Mouse (Mus musculus) v-Abl transformed pro-B cells (cell line): Measurements from ENCODE around the gene Magt1.

ENCODE experiments used
- in situ Hi-C, 2 experiments: fragments of 400-800 bp; cut with MboI; formaldehyde crosslinking; loops; one replicate each; pipeline ENCODE4 v1.15.1; 2025; ENCODE audit not compliant: unreplicated experiment in 2 of 2

Gene Magt1

DNA sequence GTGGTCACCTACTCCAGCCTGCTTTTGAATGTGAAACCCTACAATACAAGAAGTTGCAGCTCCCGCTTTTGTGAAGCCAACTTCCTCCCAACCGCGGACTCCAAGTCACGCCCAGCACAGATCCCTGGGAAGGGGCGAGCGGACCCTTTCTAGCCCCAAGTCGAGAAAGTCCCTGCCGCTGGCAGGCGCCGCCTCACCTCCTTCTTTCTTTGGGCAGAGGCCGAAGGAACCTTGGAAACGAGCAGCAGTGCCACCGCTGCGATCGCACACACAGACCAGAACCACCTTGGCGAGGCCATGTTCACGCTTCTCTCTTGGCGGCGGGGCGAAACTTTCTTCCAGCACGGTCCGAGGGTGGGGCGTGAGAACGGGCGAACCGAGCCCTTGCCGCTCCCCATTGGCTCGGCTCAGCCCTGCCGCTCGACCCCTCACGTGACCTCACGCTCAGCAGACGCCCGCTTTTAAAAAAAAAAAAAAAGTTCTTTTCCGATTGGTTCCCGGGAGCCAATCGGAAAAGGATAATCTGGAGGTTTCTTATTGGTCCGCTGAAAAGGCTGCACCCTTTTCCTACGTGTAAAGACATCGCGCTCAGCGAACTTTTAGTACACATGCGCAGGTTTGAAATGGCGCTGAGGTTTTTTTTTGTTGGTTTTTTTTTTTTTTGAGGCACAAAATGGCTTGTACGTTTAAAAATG lies at the start of gene Magt1:
Gene Magt1, minus strand, starts transcription at position 442 of the 695 bp plus-strand sequence.
- in situ Hi-C loops: loop anchor here in 1 of 2 experiments (5.0 to 25.0 kb wide), 3 partner anchors 84 to 837 kb away; partner anchors contain the start of gene Atrx

DNA sequence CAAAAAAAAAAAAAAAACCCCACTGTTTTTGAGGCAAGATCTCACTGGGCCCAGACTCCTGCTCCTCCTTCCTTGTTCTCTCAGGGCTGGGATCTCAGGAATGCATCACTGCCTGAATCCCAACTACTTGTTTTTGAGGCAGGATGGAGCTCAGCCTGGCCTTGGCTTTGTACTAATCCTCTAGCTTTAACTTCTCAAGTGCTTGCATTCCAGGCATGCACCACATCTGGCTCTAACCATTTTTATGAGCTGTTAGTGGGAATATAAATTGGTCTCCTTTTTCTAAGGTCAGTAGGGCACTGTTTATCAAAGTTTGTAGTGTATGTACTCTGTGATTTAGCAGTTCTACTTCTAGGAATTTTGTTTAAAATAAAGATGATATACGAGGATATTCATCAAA lies 36.5 kb upstream of the Magt1 start:
- in situ Hi-C loops: no loop called here

GRCm38 (mm10) chrX:106045928-106046327 lies 34.2 kb upstream of the Magt1 start:
- in situ Hi-C loops: no loop called here

GRCm38 (mm10) chrX:106045455-106045854 lies 33.7 kb upstream of the Magt1 start:
- in situ Hi-C loops: no loop called here

DNA sequence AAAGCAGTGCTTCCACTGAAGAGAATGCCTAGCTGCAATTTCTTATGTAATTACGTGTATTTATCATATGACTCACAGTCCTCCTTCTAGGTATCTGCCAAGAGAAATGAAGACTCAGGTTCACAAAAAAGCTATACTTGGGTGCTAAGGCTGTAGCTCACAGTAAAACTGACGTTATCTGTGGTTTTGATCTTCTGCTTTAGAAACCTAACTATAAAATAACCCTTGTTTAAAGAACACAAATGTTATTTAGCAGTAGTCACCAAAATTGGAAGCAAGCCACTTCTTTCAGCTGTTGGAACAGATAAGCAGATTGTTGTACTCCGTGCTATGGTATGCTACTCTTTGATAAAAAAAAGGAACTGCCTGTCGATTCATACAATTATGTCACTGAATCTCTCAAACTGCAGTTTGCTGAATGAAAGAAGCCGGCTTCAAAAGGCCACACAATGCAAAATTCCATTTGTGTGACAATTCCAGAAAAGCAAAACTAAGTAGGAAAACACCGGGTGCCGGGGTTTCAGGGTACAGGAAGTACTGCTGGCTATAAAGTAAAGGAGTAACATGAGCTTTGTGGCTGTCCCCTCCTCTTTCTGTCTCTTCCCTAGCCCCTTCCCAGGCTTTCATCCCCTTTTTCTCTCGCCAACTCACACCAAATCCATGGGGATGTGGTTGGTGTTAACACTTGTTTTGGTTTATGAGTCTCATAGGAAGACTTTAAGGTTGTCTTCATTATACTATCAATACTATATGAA lies 32.3 kb upstream of the Magt1 start:
- in situ Hi-C loops: no loop called here

- in situ Hi-C loops: no loop called here
Measured at GRCm38 (mm10) chrX:106037185-106037752, 25.6 kb upstream of the Magt1 start.

DNA sequence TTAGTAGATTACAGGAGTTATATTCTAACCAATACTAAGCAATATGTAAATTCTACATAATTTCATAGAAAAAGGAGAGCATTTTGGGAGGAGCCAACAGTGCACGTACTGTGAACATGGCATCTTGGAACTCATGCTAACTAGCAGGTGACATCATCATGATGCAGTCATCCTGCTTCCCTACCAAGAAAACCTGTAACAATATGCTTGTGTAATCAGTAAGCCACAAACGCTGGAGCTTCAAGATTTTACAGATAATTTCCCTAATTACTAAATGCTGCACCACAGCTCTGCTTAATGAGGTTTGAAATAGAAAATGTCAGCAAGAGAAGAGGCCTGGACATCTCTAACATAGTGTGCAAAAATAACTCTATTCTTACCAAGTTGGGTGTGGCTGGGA lies 24.0 kb upstream of the Magt1 start:
- in situ Hi-C loops: no loop called here

DNA sequence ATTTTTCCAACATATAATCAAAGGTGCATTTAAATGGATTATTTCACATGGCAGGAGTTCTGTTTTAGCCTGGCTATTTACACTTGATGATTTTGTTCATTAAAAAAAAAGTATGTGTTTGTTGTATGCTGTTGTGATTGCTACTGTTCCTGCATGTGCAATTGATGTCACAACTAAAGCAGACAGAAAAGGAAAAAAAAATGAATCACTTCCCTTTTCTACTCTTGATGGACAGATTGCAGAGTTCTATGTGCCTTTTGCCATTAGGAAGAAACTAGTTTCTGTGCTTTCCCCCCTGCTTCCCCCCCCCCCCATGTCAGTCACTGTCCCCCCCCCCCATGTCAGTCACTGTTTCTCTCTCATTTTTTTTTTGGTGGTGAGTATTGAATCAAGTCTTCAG lies 19.4 kb upstream of the Magt1 start:
- in situ Hi-C loops: no loop called here

DNA sequence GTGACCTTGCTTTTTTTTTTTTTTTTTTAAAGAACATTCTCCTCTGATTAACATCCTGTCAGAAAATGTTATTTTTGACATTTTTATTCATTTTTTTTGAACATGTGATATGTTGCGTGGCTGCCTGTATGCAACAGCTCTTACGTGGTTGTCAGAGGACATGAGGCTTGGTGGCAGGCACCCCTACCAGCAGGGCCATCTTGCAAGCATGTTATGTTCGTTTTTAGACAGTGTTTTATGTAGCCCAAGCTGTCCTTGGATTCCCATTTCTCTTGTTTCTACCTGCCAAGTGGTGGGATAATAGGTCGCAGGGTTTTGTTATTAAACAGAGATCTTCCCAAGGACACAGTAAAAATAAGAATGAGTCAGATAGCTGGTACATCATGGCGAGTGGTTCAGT lies 18.5 kb upstream of the Magt1 start:
- in situ Hi-C loops: no loop called here

GRCm38 (mm10) chrX:106027343-106027674 lies 15.6 kb upstream of the Magt1 start:
- in situ Hi-C loops: loop anchor here (5.0 to 10.0 kb wide), 4 partner anchors 140 to 1447 kb away; no protein-coding TSS in a partner anchor

DNA sequence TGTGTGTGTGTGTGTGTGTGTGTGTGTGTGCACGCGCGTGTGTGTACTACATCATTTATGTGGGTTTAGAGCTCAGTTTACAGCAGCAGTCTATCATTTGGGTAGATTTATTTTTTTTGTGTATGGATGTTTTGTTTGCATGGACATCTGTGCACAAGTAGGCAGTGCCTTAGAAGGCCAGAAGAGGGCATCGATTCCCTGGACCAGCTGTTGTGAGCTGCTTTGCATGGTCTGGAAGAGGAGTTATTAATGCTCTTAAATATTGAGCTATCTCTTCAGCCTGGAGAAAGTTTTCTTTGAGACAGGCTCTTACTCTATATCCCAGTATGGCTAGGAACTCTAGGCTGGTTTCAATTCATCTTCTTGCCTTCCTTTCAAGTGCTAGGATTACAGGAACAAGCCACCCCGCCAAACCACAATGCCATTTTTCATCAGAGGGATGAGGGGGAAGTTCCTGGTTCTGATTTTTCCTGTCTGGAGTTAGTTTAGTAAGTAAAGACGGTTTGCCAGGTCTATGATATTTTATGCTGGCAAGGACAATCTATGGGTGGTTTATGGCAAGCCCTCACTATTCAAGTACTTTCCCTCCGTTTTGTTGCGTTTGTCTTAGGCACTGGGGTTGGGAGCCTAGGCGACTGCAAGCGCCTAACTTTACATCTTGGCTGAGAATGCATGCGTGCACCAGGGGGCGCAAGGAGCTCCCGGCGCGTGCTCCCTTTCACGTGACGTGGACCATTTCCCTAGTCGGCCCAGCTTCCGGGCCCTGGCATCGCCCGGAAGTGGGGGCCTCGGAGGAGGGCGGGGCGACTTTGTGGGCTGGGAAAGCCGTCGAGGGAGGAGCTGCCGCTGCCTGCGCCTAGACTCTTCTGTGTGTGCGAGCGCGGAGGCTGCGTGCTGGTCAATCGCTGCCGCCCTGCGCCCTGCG lies 15.0 kb upstream of the Magt1 start, which contains the start of gene Atp7a:
Gene Atp7a, plus strand, starts transcription at position 859 of the 925 bp plus-strand sequence.
- in situ Hi-C loops: loop anchor here (5.0 to 10.0 kb wide), 4 partner anchors 141 to 1448 kb away; no protein-coding TSS in a partner anchor

- in situ Hi-C loops: loop anchor here in 1 of 2 experiments (10.0 to 25.0 kb wide), 2 partner anchors 745 to 843 kb away; no protein-coding TSS in a partner anchor
Measured at GRCm38 (mm10) chrX:106017516-106017915, 5.8 kb upstream of the Magt1 start.

- in situ Hi-C loops: loop anchor here in 1 of 2 experiments (10.0 to 25.0 kb wide), 2 partner anchors 745 to 842 kb away; no protein-coding TSS in a partner anchor
Measured at GRCm38 (mm10) chrX:106017102-106017501, 5.4 kb upstream of the Magt1 start.

DNA sequence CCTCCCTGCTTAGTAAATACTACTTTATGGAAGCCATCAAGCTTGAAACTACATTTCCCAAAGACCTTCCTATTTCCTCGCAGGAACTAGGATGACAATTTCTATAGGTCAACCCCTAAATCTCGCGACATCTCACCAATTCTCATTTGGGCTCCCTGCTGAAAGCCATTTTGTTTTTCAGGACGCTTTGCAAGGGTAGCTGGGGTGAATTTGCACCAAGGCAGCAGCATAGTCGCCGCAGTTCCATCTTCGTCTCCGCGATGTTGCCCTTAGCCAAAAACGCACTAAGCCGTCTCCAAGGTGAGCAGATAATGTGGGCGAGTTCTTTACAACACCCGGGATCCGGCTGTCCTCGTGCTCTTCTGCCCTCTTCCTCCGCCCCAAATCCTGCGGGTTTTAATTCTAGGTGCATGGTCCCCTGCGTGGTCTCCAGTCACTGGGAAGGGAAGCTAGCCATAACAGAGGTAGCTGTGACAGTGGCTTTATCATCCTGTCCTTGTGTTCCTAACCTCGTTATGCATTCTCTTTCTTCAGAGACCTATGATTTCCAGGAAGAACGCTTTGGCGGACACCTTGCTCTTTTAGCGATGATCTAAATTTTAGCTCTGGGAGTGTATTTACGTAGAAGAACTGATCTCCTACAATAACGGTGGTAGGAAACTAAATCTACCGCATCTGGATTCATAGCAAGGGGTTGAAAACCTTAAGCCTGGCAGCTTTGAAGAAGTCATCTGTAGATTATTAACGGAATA lies 4.0 kb upstream of the Magt1 start, which contains the start of gene Cox7b:
Gene Cox7b, plus strand, starts transcription at position 130 of the 752 bp plus-strand sequence.
- in situ Hi-C loops: loop anchor here in 1 of 2 experiments (10.0 to 25.0 kb wide), 2 partner anchors 747 to 841 kb away; no protein-coding TSS in a partner anchor

- in situ Hi-C loops: loop anchor here in 1 of 2 experiments (5.0 to 25.0 kb wide), 3 partner anchors 88 to 840 kb away; partner anchors contain the start of gene Atrx
Measured at GRCm38 (mm10) chrX:106014741-106015377, 3.2 kb upstream of the Magt1 start.

GRCm38 (mm10) chrX:106013217-106013616 lies 1.5 kb upstream of the Magt1 start:
- in situ Hi-C loops: loop anchor here in 1 of 2 experiments (5.0 to 25.0 kb wide), 3 partner anchors 86 to 838 kb away; partner anchors contain the start of gene Atrx

DNA sequence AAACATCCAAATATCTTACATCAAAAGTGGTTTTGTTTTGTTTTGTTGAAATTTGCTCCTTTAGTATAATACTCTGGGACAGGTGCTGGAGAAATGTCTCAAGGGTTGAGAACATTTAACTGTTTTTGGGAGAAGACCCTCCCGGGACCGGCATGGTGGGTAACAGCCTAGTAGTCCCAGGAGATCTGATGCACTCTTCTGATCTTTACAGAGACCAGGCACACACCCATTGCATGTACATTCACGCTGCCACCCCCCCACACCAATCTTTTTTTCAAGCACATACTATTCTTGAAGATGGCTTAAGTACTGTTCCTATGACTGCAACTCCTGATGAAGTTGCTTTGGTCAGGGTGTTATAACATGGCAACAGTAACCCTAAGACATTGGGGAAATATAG lies 853 bp upstream of the Magt1 start:
- in situ Hi-C loops: loop anchor here in 1 of 2 experiments (5.0 to 25.0 kb wide), 3 partner anchors 85 to 838 kb away; partner anchors contain the start of gene Atrx

DNA sequence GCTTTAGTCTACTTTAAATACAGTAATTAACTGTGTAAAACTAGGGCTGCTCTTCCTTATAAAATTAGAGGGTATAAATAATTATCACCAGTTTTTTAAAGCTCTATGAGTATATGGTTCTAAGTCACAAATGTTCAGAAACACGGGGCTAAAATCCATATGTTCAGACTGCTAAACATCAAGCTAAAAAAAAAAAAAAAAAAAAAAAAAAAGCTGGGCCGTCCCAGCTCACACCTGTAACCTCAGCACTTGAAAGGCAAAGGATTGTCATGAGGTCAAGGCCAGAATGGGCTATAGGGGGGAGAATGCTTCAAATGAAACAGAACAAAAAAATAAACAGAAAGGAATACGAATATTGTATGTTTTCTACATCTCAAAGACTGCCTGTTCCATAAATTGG lies 944 bp downstream of the Magt1 start:
- in situ Hi-C loops: loop anchor here in 1 of 2 experiments (5.0 to 25.0 kb wide), 3 partner anchors 83 to 836 kb away; partner anchors contain the start of gene Atrx
